Comparison of ENCODE assay signal across 11 mouse cellular contexts in genomic region chr7:19543584-19543983, GRCm38 (mm10). TPM values are rescaled to one million over a fixed set of nuclear protein-coding genes. Genes with fewer than 3 reads are reported as not detected.
A peak's percentile ranks its signal among the peaks of the same experiment; 100 is the strongest.
DNase-seq lines count a peak whose midpoint lies in the region; ATAC-seq and TF ChIP-seq lines count a peak whose summit lies in the region.
"Had no signal": no experiment of that assay in that cellular context is flagged by ENCODE, and none has a peak within 500 bp of the region (broad histone marks: within the 10 kb centered on the region; RNA-seq: fewer than 3 reads in every experiment).

No protein-coding gene starts in this region.

- no peak for TF ChIP-seq POLR2A in spleen, adult 2 months (IDR thresholded peaks at IDR 0.05; ENCODE audit: low read depth, low read length)

- no peak overlapping the region for H3K4me3 ChIP-seq in spleen, adult 2 months (ENCODE audit: extremely low read depth, insufficient read depth, insufficient read length)
- H3K4me3 ChIP-seq in forebrain, embryonic 12.5 days (replicated peaks), result no peak overlapping the region
- H3K4me3 ChIP-seq: forebrain, embryonic 13.5 days; heart, embryonic 15.5 days; midbrain, embryonic 10.5 days had no signal

- peaks cover 7% of the 10 kb centered on the region; the same call in 1 of the 2 replicates for H3K4me1 ChIP-seq in spleen, adult 2 months (ENCODE audit: control insufficient read depth, insufficient read depth, insufficient read length)
- peaks cover 29% of the 10 kb centered on the region for H3K4me1 ChIP-seq in forebrain, embryonic 12.5 days

- H3K27ac ChIP-seq in spleen, adult 2 months (ENCODE audit: insufficient read depth, low read length), result no peak overlapping the region
- H3K27ac ChIP-seq in forebrain, embryonic 12.5 days, result no peak overlapping the region
- H3K27ac ChIP-seq: forebrain, embryonic 13.5 days; heart, embryonic 15.5 days; midbrain, embryonic 10.5 days had no signal

- peak; percentile 44; the same call in 1 of the 2 replicates for TF ChIP-seq CTCF in spleen, adult 2 months (IDR thresholded peaks at IDR 0.05; ENCODE audit: extremely low read depth, insufficient read depth, insufficient read length, insufficient replicate concordance)

- no peak for ATAC-seq in forebrain, embryonic 12.5 days (ENCODE audit: low FRiP score)
- ATAC-seq: forebrain, embryonic 13.5 days had no signal

- DNase-seq in heart, postnatal 10 days, result peak; percentile 32 to 50
- no peak for DNase-seq in heart, postnatal 36 days
- DNase-seq in spleen, adult 2 months (ENCODE audit: low read depth in 1 of 2, low spot score in 2 of 2), result peak in 1 of 2 experiments; percentile 36
- no peak for DNase-seq in spleen, postnatal 4 days (ENCODE audit: low spot score in 2 of 2)
- peak; percentile 43 for DNase-seq in lung, postnatal 36 days
- no peak for DNase-seq in adrenal gland, postnatal 4 days (ENCODE audit: low spot score in 2 of 2)
- DNase-seq in adrenal gland, postnatal 36 days, result no peak

- H3K27me3 ChIP-seq in spleen, adult 2 months (ENCODE audit: control insufficient read depth, insufficient read depth, low read length), result no peaks in the 10 kb centered on the region
- no peaks in the 10 kb centered on the region for H3K27me3 ChIP-seq in forebrain, embryonic 12.5 days
- H3K27me3 ChIP-seq: forebrain, embryonic 13.5 days; heart, embryonic 15.5 days had no signal

- no peaks in the 10 kb centered on the region for H3K9me3 ChIP-seq in forebrain, embryonic 12.5 days
- H3K9me3 ChIP-seq: forebrain, embryonic 13.5 days; heart, embryonic 15.5 days; midbrain, embryonic 10.5 days had no signal

- intact Hi-C loops in heart, postnatal 10 days (cut with DNase I), result no loop called here
- intact Hi-C loops in heart, postnatal 36 days (cut with DNase I), result no loop called here

- H3K36me3 ChIP-seq in spleen, adult 2 months (ENCODE audit: control insufficient read depth, insufficient read depth, low read length), result no peaks in the 10 kb centered on the region
- H3K36me3 ChIP-seq in forebrain, embryonic 12.5 days (replicated peaks), result no peaks in the 10 kb centered on the region
- H3K36me3 ChIP-seq: heart, embryonic 15.5 days had no signal

- 27% methylated on average over 6 of the region's 6 CpGs for WGBS in spleen, adult 2 months
- WGBS in forebrain, embryonic 12.5 days, result 57% methylated on average over 6 of the region's 6 CpGs

- no peak overlapping the region for H3K9ac ChIP-seq in forebrain, embryonic 12.5 days
- H3K9ac ChIP-seq: forebrain, embryonic 13.5 days; heart, embryonic 15.5 days had no signal

- no peak overlapping the region for H3K4me2 ChIP-seq in forebrain, embryonic 12.5 days
- H3K4me2 ChIP-seq: forebrain, embryonic 13.5 days; heart, embryonic 15.5 days had no signal

RNA-seq across cellular contexts. Expression of gene Ppp1r37, which starts 19.3 kb away (rescaled TPM):
- total RNA-seq in heart, postnatal 10 days (2021), result 10 to 100 TPM; 43.1 to 46.2 TPM
- total RNA-seq in heart, postnatal 36 days (2021), result 10 to 100 TPM; 56.0 to 59.3 TPM
- polyA plus RNA-seq in spleen, adult 2 months (2012; rRNA removed), result 56.2 and 71.0 TPM in 2 replicates
- total RNA-seq in adrenal gland, postnatal 4 days (2021), result 10 to 100 TPM; 66.7 to 67.1 TPM
- 34.9 and 35.4 TPM in 2 replicates for polyA plus RNA-seq in forebrain, embryonic 12.5 days (2016; fragmentation: Nextera tagmentation; extraction: Ambion mirVana)
- total RNA-seq in adrenal gland, postnatal 36 days (2021), result 10 to 100 TPM; 65.5 to 70.2 TPM

RNA-seq across cellular contexts. Expression of gene Nkpd1, which starts 25.9 kb away (rescaled TPM):
- not detected for total RNA-seq in heart, postnatal 10 days (2021)
- total RNA-seq in heart, postnatal 36 days (2021), result not detected
- polyA plus RNA-seq in spleen, adult 2 months (2012; rRNA removed), result 2.2 and 2.3 TPM in 2 replicates
- total RNA-seq in adrenal gland, postnatal 4 days (2021), result under 1 TPM; 0.17 to 0.28 TPM
- 0.17 TPM in 1 of 2 replicates, not detected in the other for polyA plus RNA-seq in forebrain, embryonic 12.5 days (2016; fragmentation: Nextera tagmentation; extraction: Ambion mirVana)
- under 1 TPM in 1 of 2 experiments, not detected in 1; 0.17 TPM for total RNA-seq in adrenal gland, postnatal 36 days (2021)
- polyA plus RNA-seq: heart, embryonic 15.5 days had no signal

RNA-seq across cellular contexts. Expression of gene Zfp296, which starts 33.5 kb away (rescaled TPM):
- not detected for total RNA-seq in heart, postnatal 10 days (2021)
- under 1 TPM in 1 of 2 experiments, not detected in 1; 0.50 TPM for total RNA-seq in heart, postnatal 36 days (2021)
- polyA plus RNA-seq in spleen, adult 2 months (2012; rRNA removed), result 20.9 and 33.0 TPM in 2 replicates
- total RNA-seq in adrenal gland, postnatal 4 days (2021), result under 1 TPM; 0.25 to 0.39 TPM
- polyA plus RNA-seq in forebrain, embryonic 12.5 days (2016; fragmentation: Nextera tagmentation; extraction: Ambion mirVana), result 0.18 and 0.34 TPM in 2 replicates
- total RNA-seq in adrenal gland, postnatal 36 days (2021), result under 1 TPM; 0.33 to 0.36 TPM

RNA-seq across cellular contexts. Expression of gene Gemin7, which starts 33.8 kb away (rescaled TPM):
- 10 to 100 TPM; 54.5 to 58.0 TPM for total RNA-seq in heart, postnatal 10 days (2021)
- total RNA-seq in heart, postnatal 36 days (2021), result 10 to 100 TPM; 44.1 to 47.8 TPM
- polyA plus RNA-seq in spleen, adult 2 months (2012; rRNA removed), result 94.7 and 143 TPM in 2 replicates
- total RNA-seq in adrenal gland, postnatal 4 days (2021), result 10 to 100 TPM; 67.0 to 68.8 TPM
- polyA plus RNA-seq in forebrain, embryonic 12.5 days (2016; fragmentation: Nextera tagmentation; extraction: Ambion mirVana), result 120 and 125 TPM in 2 replicates
- total RNA-seq in adrenal gland, postnatal 36 days (2021), result 10 to 100 TPM; 71.8 to 90.6 TPM

RNA-seq across cellular contexts. Expression of gene Trappc6a, which starts 35.4 kb away (rescaled TPM):
- 10 to 100 TPM; 43.1 to 53.1 TPM for total RNA-seq in heart, postnatal 10 days (2021)
- total RNA-seq in heart, postnatal 36 days (2021), result 10 to 100 TPM; 32.9 to 37.4 TPM
- polyA plus RNA-seq in spleen, adult 2 months (2012; rRNA removed), result 54.4 and 75.5 TPM in 2 replicates
- total RNA-seq in adrenal gland, postnatal 4 days (2021), result 10 to 100 TPM; 67.0 to 76.7 TPM
- polyA plus RNA-seq in forebrain, embryonic 12.5 days (2016; fragmentation: Nextera tagmentation; extraction: Ambion mirVana), result 43.6 and 47.5 TPM in 2 replicates
- total RNA-seq in adrenal gland, postnatal 36 days (2021), result 10 to 100 TPM; 73.1 to 91.1 TPM

Comparison
In these comparisons a context has a peak if more than half of its experiments do, and no peak if none do; other contexts are left out.
1. DNase-seq: peak in heart, postnatal 10 days (2 of 2) and lung, postnatal 36 days (single experiment); none in heart, postnatal 36 days (0 of 2), spleen, postnatal 4 days (0 of 2), adrenal gland, postnatal 4 days (0 of 2) and adrenal gland, postnatal 36 days (0 of 2).